ENCODE assay signal across 21 mouse cellular contexts in genomic region chr5:36975336-36975735, GRCm38 (mm10). TPM values are rescaled to one million over a fixed set of nuclear protein-coding genes. Genes with fewer than 3 reads are reported as not detected.
DNase-seq lines count a peak whose midpoint lies in the region; ATAC-seq lines count a peak whose summit lies in the region.
"Had no signal": no experiment of that assay in that cellular context is flagged by ENCODE, and none has a peak within 500 bp of the region (broad histone marks: within the 10 kb centered on the region; RNA-seq: fewer than 3 reads in every experiment).

No protein-coding gene starts in this region.

- H3K9ac ChIP-seq in embryonic facial prominence, embryonic 14.5 days (ENCODE audit: low read depth, low read length), result 0 out of 2 replicates have a peak overlapping the region, but pooled peaks have one; percentile 25
- no peak overlapping the region for H3K9ac ChIP-seq in forebrain, embryonic 11.5 days (ENCODE audit: low read length)
- no peak overlapping the region for H3K9ac ChIP-seq in forebrain, embryonic 13.5 days

- no peaks in the 10 kb centered on the region for H3K9me3 ChIP-seq in embryonic facial prominence, embryonic 14.5 days (ENCODE audit: control insufficient read depth, low read length)
- no peaks in the 10 kb centered on the region for H3K9me3 ChIP-seq in embryonic facial prominence, embryonic 10.5 days
- no peaks in the 10 kb centered on the region for H3K9me3 ChIP-seq in forebrain, embryonic 11.5 days (ENCODE audit: control insufficient read depth, low read length)
- no peaks in the 10 kb centered on the region for H3K9me3 ChIP-seq in forebrain, embryonic 13.5 days (replicated peaks)

- no peaks in the 10 kb centered on the region for H3K4me1 ChIP-seq in embryonic facial prominence, embryonic 14.5 days (ENCODE audit: control insufficient read depth, insufficient read depth, low read length)
- H3K4me1 ChIP-seq in embryonic facial prominence, embryonic 10.5 days, result peaks cover 13% of the 10 kb centered on the region
- H3K4me1 ChIP-seq in forebrain, embryonic 11.5 days (replicated peaks; ENCODE audit: control insufficient read depth, insufficient read depth, low read length), result no peaks in the 10 kb centered on the region
- H3K4me1 ChIP-seq in forebrain, embryonic 13.5 days, result no peaks in the 10 kb centered on the region

- ATAC-seq in embryonic facial prominence, embryonic 14.5 days (ENCODE audit: low read depth), result no peak
- no peak for ATAC-seq in forebrain, embryonic 11.5 days (replicated peaks; ENCODE audit: low FRiP score)
- ATAC-seq in forebrain, embryonic 13.5 days, result no peak
- ATAC-seq: activated CD4-positive, CD25-positive, alpha-beta regulatory T cell, adult 4 months; CD4-positive, CD25-positive, alpha-beta regulatory T cell, adult 4 months; Patski had no signal

- DNase-seq in embryonic facial prominence, embryonic 14.5 days (ENCODE audit: low spot score), result no peak
- no peak for DNase-seq in embryonic facial prominence, embryonic 10.5 days (ENCODE audit: low spot score)
- DNase-seq in forebrain, embryonic 11.5 days (ENCODE audit: low spot score), result peak; percentile 42
- peak; percentile 35 for DNase-seq in testis, postnatal 10 days (ENCODE audit: low spot score)
- no peak for DNase-seq in testis, postnatal 14 days (ENCODE audit: low spot score)
- DNase-seq: adrenal gland, adult 2 months; adrenal gland, adult 8-10 months; adrenal gland, postnatal 10 days; adrenal gland, postnatal 14 days; adrenal gland, postnatal 25 days; adrenal gland, postnatal 36 days; B cell, adult 2 months; cerebellum, adult 11 months; cerebellum, adult 11-12 months; cerebellum, adult 18-20 months had no signal

- no peak overlapping the region for H3K27ac ChIP-seq in embryonic facial prominence, embryonic 14.5 days (replicated peaks; ENCODE audit: low read depth, low read length)
- H3K27ac ChIP-seq in embryonic facial prominence, embryonic 10.5 days (replicated peaks), result no peak overlapping the region
- no peak overlapping the region for H3K27ac ChIP-seq in forebrain, embryonic 11.5 days (ENCODE audit: low read depth, low read length)
- no peak overlapping the region for H3K27ac ChIP-seq in forebrain, embryonic 13.5 days

- WGBS in embryonic facial prominence, embryonic 14.5 days, result 85% methylated on average over 10 of the region's 13 CpGs
- 87% methylated on average over 13 of the region's 13 CpGs for WGBS in embryonic facial prominence, embryonic 10.5 days
- WGBS in forebrain, embryonic 11.5 days, result 81% methylated on average over 13 of the region's 13 CpGs
- WGBS in forebrain, embryonic 13.5 days, result 84% methylated on average over 13 of the region's 13 CpGs

- H3K27me3 ChIP-seq in embryonic facial prominence, embryonic 14.5 days (replicated peaks; ENCODE audit: control insufficient read depth, insufficient read depth, low read length), result no peaks in the 10 kb centered on the region
- H3K27me3 ChIP-seq in embryonic facial prominence, embryonic 10.5 days (replicated peaks; ENCODE audit: low read depth, poor library complexity, severe bottlenecking), result no peaks in the 10 kb centered on the region
- no peaks in the 10 kb centered on the region for H3K27me3 ChIP-seq in forebrain, embryonic 11.5 days (ENCODE audit: control insufficient read depth, insufficient read depth, low read length)
- H3K27me3 ChIP-seq in forebrain, embryonic 13.5 days, result no peaks in the 10 kb centered on the region
- H3K27me3 ChIP-seq: CH12.LX, Patski had no signal

- no peak overlapping the region for H3K4me3 ChIP-seq in embryonic facial prominence, embryonic 14.5 days (ENCODE audit: low read depth, low read length)
- no peak overlapping the region for H3K4me3 ChIP-seq in embryonic facial prominence, embryonic 10.5 days
- no peak overlapping the region for H3K4me3 ChIP-seq in forebrain, embryonic 11.5 days (ENCODE audit: low read depth, low read length)
- H3K4me3 ChIP-seq in forebrain, embryonic 13.5 days, result no peak overlapping the region

- peaks cover 17% of the 10 kb centered on the region; the same call in 1 of the 2 replicates for H3K36me3 ChIP-seq in embryonic facial prominence, embryonic 14.5 days (ENCODE audit: control insufficient read depth, insufficient read depth, low read length)
- H3K36me3 ChIP-seq in embryonic facial prominence, embryonic 10.5 days (replicated peaks), result peaks cover 45% of the 10 kb centered on the region
- no peaks in the 10 kb centered on the region; the same call in 1 of the 2 replicates for H3K36me3 ChIP-seq in forebrain, embryonic 11.5 days (ENCODE audit: control insufficient read depth, insufficient read depth, low read length)
- peaks cover 18% of the 10 kb centered on the region for H3K36me3 ChIP-seq in forebrain, embryonic 13.5 days (ENCODE audit: poor library complexity, severe bottlenecking)
- H3K36me3 ChIP-seq: G1E had no signal

- no peak overlapping the region for H3K4me2 ChIP-seq in embryonic facial prominence, embryonic 14.5 days (ENCODE audit: low read depth, low read length)
- no peak overlapping the region for H3K4me2 ChIP-seq in forebrain, embryonic 11.5 days (ENCODE audit: low read depth, low read length, severe bottlenecking)
- H3K4me2 ChIP-seq in forebrain, embryonic 13.5 days, result no peak overlapping the region

RNA-seq across cellular contexts. Expression of gene Wfs1, which starts 13.7 kb away (rescaled TPM):
- 13.3 and 13.5 TPM in 2 replicates for polyA plus RNA-seq in embryonic facial prominence, embryonic 14.5 days (2014; fragmentation: Nextera tagmentation; extraction: Ambion mirVana)
- 7.3 and 10.0 TPM in 2 replicates for polyA plus RNA-seq in embryonic facial prominence, embryonic 10.5 days (2016; fragmentation: Nextera tagmentation; extraction: Ambion mirVana)
- polyA plus RNA-seq in forebrain, embryonic 11.5 days (2014; fragmentation: Nextera tagmentation; extraction: Ambion mirVana), result 8.8 and 9.3 TPM in 2 replicates
- 5.3 and 6.5 TPM in 2 replicates for polyA plus RNA-seq in forebrain, embryonic 13.5 days (2015; fragmentation: Nextera tagmentation; extraction: Ambion mirVana)

Comparison
In these comparisons a context has a peak if more than half of its experiments do, and no peak if none do; other contexts are left out.
1. DNase-seq: peak in forebrain, embryonic 11.5 days (single experiment) and testis, postnatal 10 days (single experiment); none in embryonic facial prominence, embryonic 14.5 days (single experiment), embryonic facial prominence, embryonic 10.5 days (single experiment) and testis, postnatal 14 days (single experiment).